Mouse (Mus musculus): ENCODE results near the gene Olfr569.

Olfr569 gene

GRCm38 (mm10) chr7:102890782-102891181 is at the start of gene Olfr569:
TSS of gene Olfr569 (minus strand) at chr7:102890882.
- no peak for DNase-seq

- DNase-seq: no peak
Measured at GRCm38 (mm10) chr7:102927105-102927504, 36.4 kb upstream of the Olfr569 start.

GRCm38 (mm10) chr7:102924109-102924508 is 33.4 kb upstream of the Olfr569 start, which contains the start of gene Olfr572:
TSS of gene Olfr572 (plus strand) at chr7:102924409.
- no peak for DNase-seq

- DNase-seq: no peak
Measured at GRCm38 (mm10) chr7:102919632-102920031, 28.9 kb upstream of the Olfr569 start.

GRCm38 (mm10) chr7:102917032-102917875 is 26.6 kb upstream of the Olfr569 start, which contains the start of gene Olfr571:
TSS of gene Olfr571 (minus strand) at chr7:102917536.
- DNase-seq: no peak

- no peak for DNase-seq
Measured at GRCm38 (mm10) chr7:102916405-102916804, 25.7 kb upstream of the Olfr569 start.

- no peak for DNase-seq
Measured at GRCm38 (mm10) chr7:102915261-102915660, 24.6 kb upstream of the Olfr569 start.

GRCm38 (mm10) chr7:102876822-102877221 is 13.9 kb downstream of the Olfr569 start, which contains the start of gene Olfr568:
TSS of gene Olfr568 (plus strand) at chr7:102877122.
- no peak for DNase-seq

- DNase-seq: no peak
Measured at GRCm38 (mm10) chr7:102858665-102859064, 32.0 kb downstream of the Olfr569 start, which contains the start of gene Olfr566. TSS of gene Olfr566 (minus strand) at chr7:102858765.

GRCm38 (mm10) chr7:102855807-102856206 is 34.9 kb downstream of the Olfr569 start:
- no peak for DNase-seq
